Mouse (Mus musculus) embryonic facial prominence, embryonic 14.5 days (tissue): ENCODE results near the gene Ebpl. TPM values are rescaled to one million over a fixed set of nuclear protein-coding genes. Genes with fewer than 3 reads are reported as not detected.
"Not testable (repeated sequence)": the region's sequence is repeated elsewhere in the genome, so short reads cannot be mapped to it uniquely, and the experiment has no call there.

Experiments
- ATAC-seq: fragments of 200-750 bp; cut with Nextera tagmentation; 2 replicates; pipeline ENCODE4 v1.8.0; 2017; ENCODE audit warnings: low read depth, moderate number of reproducible peaks, moderate TSS enrichment
- DNase-seq: peaks from one replicate; pipeline ENCODE4 v3.0.0-alpha.2; 2015; ENCODE audit warnings: low spot score
- H3K27ac ChIP-seq: fragments of 300-500 bp; sonication (generic); replicated peaks from 2 replicates; pipeline ENCODE4 v1.5.1; 2014; ENCODE audit warnings: low read depth, mild to moderate bottlenecking, low read length, moderate library complexity
- H3K27me3 ChIP-seq: fragments of 300-500 bp; sonication (generic); replicated peaks from 2 replicates; pipeline ENCODE4 v1.6.1; 2014; ENCODE audit warnings: low read length; ENCODE audit not compliant: control insufficient read depth, insufficient read depth
- H3K36me3 ChIP-seq: fragments of 300-500 bp; sonication (generic); 2 replicates; pipeline ENCODE4 v1.6.1; 2014; ENCODE audit warnings: low read length, mixed read lengths; ENCODE audit not compliant: control insufficient read depth, insufficient read depth
- H3K4me1 ChIP-seq: fragments of 300-500 bp; sonication (generic); 2 replicates; pipeline ENCODE4 v1.6.1; 2014; ENCODE audit warnings: antibody characterized with exemption, low read length; ENCODE audit not compliant: control insufficient read depth, insufficient read depth
- H3K4me2 ChIP-seq: fragments of 300-500 bp; sonication (generic); 2 replicates; pipeline ENCODE4 v1.6.1; 2014; ENCODE audit warnings: low read depth, mild to moderate bottlenecking, low read length, moderate library complexity, mixed read lengths
- H3K4me3 ChIP-seq: fragments of 300-500 bp; sonication (generic); 2 replicates; pipeline ENCODE4 v1.5.1; 2014; ENCODE audit warnings: low read depth, mild to moderate bottlenecking, low read length
- H3K9ac ChIP-seq: fragments of 300-500 bp; sonication (generic); 2 replicates; pipeline ENCODE4 v1.6.1; 2014; ENCODE audit warnings: low read depth, mild to moderate bottlenecking, low read length, moderate library complexity, mixed read lengths
- H3K9me3 ChIP-seq: fragments of 300-500 bp; sonication (generic); 2 replicates; pipeline ENCODE4 v1.6.1; 2016; ENCODE audit warnings: low read length; ENCODE audit not compliant: control insufficient read depth
- WGBS: fragments of 180-500 bp; shearing (Covaris S2); extraction: QIAGEN DNeasy Blood & Tissue Kit; methylation state at CpG from one replicate; pipeline ENCODE4 v1.1.7; 2014; 5-methylcytosine and 5-hydroxymethylcytosine counted together
- polyA plus RNA-seq: library from polyadenylated mRNA; unstranded; fragments of >200 nt; fragmentation: Nextera tagmentation; extraction: Ambion mirVana; gene quantifications from 2 replicates; pipeline ENCODE4 v1.2.1, GENCODE M21; 2014

Ebpl gene
- polyA plus RNA-seq, 1 experiment from 2014 or later = 12.1 TPM

DNA sequence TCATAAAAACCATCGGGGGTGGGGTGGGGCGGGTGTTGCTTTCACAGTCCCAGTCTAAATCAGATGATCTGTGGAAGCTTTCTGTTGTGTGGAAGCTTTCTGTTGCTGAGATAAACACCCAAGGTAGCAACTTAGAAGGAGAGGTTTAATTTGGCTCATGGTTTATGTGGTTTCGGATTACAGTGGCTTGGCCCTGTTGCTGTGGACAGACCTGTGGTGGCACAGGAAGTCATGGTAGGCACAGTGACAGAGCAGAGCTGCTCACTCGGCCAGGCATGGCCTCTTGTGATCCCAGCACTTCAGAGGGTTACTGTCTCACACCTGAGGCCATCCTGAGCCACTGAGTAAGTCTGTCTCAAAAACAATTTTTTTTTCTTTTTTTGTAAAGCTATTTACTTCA is 20.9 kb downstream of the Ebpl start:
- Histone ChIP-seq H3K27ac (no peak overlapping the region), H3K27me3 (no peaks in the 10 kb centered on the region), H3K9me3 (no peaks in the 10 kb centered on the region), H3K9ac (no peak overlapping the region), H3K4me1 (no peaks in the 10 kb centered on the region), H3K4me2 (no peak overlapping the region), H3K36me3 (0 out of 2 replicates have a peak, but pooled peaks cover 7% of the 10 kb centered on the region), H3K4me3 (no peak overlapping the region)
- DNase-seq (no peak), ATAC-seq (no peak)
- 81% methylated on average over 4 of the region's 4 CpGs for WGBS

DNA sequence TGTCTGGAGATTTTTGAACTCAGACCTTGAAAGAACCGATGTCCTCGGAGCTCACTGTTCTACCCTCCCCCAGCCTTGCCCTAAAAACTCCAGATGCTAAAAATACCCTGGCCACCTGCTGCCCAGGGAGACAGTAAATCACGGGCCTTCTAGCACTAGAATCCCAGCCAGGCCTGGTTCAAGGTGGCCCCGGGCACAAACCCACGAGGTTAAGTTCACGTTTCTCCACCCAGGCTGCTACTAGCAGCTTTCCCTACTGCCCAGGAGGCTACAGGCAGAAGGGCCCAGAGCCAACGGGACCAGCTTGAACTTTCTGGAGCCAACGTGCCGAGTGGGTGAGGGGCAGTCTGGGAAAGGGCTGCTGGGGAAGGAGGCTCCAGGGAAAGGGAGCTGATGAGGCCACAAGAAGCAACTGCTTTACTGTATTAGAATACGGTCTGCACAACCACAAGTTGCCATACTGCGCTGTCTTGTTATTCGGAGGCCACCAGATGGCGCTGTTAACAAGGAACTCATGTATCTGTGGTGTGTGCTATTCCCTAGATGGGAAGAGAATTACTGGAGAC is 29.2 kb downstream of the Ebpl start:
- WGBS = 21% methylated on average over 11 of the region's 13 CpGs
- peak; percentile 79 for ATAC-seq
- no peaks in the 10 kb centered on the region for H3K9me3 ChIP-seq
- peak overlapping the region; percentile 26 for H3K4me2 ChIP-seq
- no peak overlapping the region for H3K4me3 ChIP-seq
- no peaks in the 10 kb centered on the region for H3K27me3 ChIP-seq
- no peaks in the 10 kb centered on the region for H3K4me1 ChIP-seq
- DNase-seq = peak; percentile 89
- H3K36me3 ChIP-seq = no peaks in the 10 kb centered on the region
- H3K9ac ChIP-seq = no peak overlapping the region
- no peak overlapping the region; the same call in 1 of the 2 replicates for H3K27ac ChIP-seq

DNA sequence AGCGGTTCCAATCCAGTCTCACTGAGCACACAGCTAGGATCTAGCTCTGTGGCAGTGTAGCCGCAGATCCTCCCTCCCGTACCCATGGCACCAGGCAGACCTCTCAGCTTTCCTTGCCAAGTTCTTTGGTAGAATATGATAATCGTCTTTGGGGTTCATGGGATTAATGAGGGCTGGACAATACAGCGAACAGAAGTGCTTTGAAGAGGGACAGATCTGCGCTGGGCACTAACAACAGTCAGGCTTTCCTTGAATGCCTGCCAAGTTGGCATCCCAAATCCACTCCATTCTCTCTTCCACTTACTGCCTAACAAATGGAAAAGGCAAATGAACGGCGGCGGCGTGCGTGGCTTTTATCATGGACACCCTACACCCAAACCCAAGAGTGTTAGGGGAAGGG is 29.6 kb downstream of the Ebpl start:
- Histone ChIP-seq H3K9me3 (no peaks in the 10 kb centered on the region), H3K4me3 (no peak overlapping the region), H3K4me1 (no peaks in the 10 kb centered on the region), H3K27ac (no peak overlapping the region; the same call in 1 of the 2 replicates), H3K36me3 (no peaks in the 10 kb centered on the region), H3K9ac (no peak overlapping the region), H3K27me3 (no peaks in the 10 kb centered on the region), H3K4me2 (no peak overlapping the region)
- ATAC-seq (no peak), DNase-seq (no peak)
- 81% methylated on average over 11 of the region's 11 CpGs for WGBS

DNA sequence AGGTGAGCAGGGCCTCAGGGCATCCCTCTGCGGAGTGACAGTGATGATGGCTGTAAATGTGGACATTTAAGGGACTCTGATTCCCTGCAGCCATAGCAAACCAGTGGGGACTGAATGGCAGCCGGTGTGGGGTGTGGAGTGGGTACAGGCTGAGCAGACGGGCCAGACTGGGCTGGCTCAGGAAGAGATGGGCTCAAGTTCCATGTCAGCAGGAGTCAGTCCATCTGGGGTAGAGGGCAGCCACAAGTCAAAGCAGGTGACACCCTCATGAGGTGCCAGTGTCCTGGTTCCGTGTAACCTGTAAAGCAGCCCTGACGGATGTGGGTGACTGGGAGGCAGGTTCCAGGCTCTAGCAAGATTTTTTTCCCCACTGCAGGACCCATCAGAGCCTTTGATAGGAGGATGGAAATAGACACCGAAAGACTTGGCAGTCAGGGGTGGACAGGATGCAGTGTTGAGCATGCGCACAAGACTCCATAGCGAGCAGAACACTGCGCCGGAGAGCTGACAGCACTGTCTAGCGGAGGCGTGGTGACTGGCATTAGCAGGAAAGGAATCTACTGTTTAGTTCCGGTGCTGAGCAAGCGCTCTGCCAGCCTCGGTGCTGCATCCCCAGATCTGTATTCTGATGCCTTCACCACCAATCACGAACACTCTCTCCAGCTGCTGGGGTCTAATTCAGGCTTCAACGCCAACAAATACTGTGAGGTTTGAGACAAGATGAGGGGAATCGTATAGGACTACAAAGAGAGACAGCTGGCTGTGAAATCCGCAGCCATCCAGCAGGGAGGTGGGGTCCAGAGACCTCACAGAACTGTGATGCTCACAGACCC is 32.4 kb downstream of the Ebpl start:
- H3K27ac ChIP-seq = peak overlapping the region; percentile 21; the same call in 1 of the 2 replicates
- no peaks in the 10 kb centered on the region for H3K36me3 ChIP-seq
- WGBS = 30% methylated on average over 18 of the region's 19 CpGs
- peak; percentile 91 for DNase-seq
- peak; percentile 86 for ATAC-seq
- H3K27me3 ChIP-seq = no peaks in the 10 kb centered on the region
- H3K4me3 ChIP-seq = peak overlapping the region; percentile 29
- peak overlapping the region; percentile 45 for H3K9ac ChIP-seq
- no peaks in the 10 kb centered on the region for H3K9me3 ChIP-seq
- peak overlapping the region; percentile 52 for H3K4me2 ChIP-seq
- no peaks in the 10 kb centered on the region for H3K4me1 ChIP-seq

DNA sequence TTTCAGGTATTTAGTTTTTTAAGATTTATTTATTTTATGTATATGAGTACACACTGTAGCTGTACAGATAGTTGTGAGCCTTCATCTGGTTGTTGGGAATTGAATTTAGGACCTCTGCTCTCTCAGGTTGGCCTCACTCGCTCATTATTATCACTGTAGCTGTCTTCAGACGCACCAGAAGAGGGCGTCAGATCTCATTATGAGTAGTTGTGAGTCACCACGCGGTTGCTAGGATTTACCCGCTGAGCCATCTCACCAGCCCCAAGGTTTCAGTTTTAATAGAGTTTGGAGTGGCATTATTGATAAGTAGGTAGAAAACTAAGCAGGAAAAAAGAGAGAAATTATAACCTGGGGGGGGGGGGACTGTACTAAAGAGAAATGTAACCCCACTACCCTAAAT is 33.2 kb downstream of the Ebpl start:
- H3K9ac ChIP-seq, ATAC-seq, H3K27ac ChIP-seq, H3K4me3 ChIP-seq, H3K27me3 ChIP-seq, H3K9me3 ChIP-seq, H3K36me3 ChIP-seq, H3K4me1 ChIP-seq, DNase-seq: not testable (repeated sequence)
- 0 out of 2 replicates have a peak overlapping the region, but pooled peaks have one; percentile 52 for H3K4me2 ChIP-seq
- WGBS = 20% methylated on average over 6 of the region's 6 CpGs

DNA sequence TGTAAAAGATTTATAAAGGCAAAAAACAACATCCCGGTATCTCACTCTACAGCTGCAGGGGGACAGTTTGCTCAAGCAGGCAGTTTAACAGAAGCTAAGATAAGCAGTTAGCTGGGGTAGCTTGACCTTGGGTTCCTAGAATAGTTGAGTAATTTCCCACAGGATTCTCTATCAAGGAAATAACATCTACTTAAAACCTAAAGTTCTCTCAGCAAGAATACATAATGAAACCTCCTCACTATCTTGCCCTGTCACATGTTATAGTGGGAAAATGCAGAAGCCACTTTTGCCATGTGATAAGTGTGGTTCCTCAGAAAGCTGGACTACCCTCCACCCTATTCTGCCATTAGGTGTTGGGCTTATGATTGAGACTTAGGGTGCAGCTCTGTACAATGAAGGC is 37.5 kb downstream of the Ebpl start:
- 96% methylated on average over 1 of the region's 1 CpGs for WGBS
- H3K27ac ChIP-seq = no peak overlapping the region
- no peaks in the 10 kb centered on the region for H3K4me1 ChIP-seq
- no peaks in the 10 kb centered on the region for H3K9me3 ChIP-seq
- no peaks in the 10 kb centered on the region for H3K36me3 ChIP-seq
- no peak overlapping the region for H3K4me3 ChIP-seq
- DNase-seq (no peak), ATAC-seq (no peak)
- no peak overlapping the region for H3K4me2 ChIP-seq
- no peaks in the 10 kb centered on the region for H3K27me3 ChIP-seq
- H3K9ac ChIP-seq = no peak overlapping the region

DNA sequence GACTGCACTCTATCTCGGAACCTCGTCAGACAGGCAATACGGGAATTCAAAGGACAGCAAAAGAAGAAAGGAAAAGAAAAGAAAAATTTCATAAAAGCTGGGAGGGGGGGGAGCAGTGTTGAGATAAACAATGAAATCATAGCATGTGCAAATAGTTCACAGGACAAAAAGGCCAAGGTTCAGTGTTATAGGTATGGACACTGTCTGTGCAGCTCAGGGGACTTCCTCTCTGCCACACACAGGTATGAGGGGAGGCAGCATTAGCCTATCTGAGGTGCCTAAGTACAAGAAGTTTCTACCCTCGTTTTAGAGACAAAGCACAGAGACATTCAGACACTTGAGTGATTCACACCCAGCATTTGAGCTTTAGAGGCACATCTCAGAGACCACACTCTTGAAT is 39.0 kb downstream of the Ebpl start:
- H3K4me3 ChIP-seq = no peak overlapping the region
- no peaks in the 10 kb centered on the region for H3K27me3 ChIP-seq
- no peaks in the 10 kb centered on the region for H3K4me1 ChIP-seq
- no peak overlapping the region for H3K27ac ChIP-seq
- H3K9me3 ChIP-seq = no peaks in the 10 kb centered on the region
- H3K4me2 ChIP-seq = no peak overlapping the region
- 87% methylated on average over 4 of the region's 4 CpGs for WGBS
- ATAC-seq (no peak), DNase-seq (no peak)
- H3K36me3 ChIP-seq = no peaks in the 10 kb centered on the region
- no peak overlapping the region for H3K9ac ChIP-seq

DNA sequence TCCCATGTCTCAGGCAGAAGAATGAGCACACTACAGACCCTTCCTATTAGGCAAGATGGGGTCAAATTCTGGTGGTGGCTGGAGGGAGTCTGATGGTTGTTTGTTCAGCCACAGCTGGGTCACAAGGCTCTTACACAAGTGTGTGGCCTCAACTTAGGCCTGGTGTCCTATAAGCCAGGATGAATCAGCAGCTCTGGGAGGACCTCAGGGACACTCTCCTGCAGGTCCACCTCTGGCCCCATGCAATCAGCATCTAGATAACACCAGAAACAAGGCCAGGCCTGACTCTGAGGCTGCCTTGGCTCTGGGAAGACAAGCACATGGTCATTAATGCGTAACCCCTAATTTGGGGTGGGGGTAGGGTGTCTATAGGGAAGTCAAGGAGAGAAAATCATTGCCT is 39.5 kb downstream of the Ebpl start:
- Histone ChIP-seq H3K27ac (no peak overlapping the region), H3K9me3 (no peaks in the 10 kb centered on the region), H3K4me2 (no peak overlapping the region), H3K9ac (no peak overlapping the region), H3K4me1 (no peaks in the 10 kb centered on the region), H3K27me3 (no peaks in the 10 kb centered on the region), H3K4me3 (no peak overlapping the region), H3K36me3 (no peaks in the 10 kb centered on the region)
- ATAC-seq = no peak
- DNase-seq = no peak
- 79% methylated on average over 1 of the region's 1 CpGs for WGBS
